Mouse (Mus musculus) lung, embryonic 16.5 days (tissue): ENCODE data around the gene Cenpk. TPM values are rescaled to one million over a fixed set of nuclear protein-coding genes. Genes with fewer than 3 reads are reported as not detected.
"Not testable (repeated sequence)": the region's sequence is repeated elsewhere in the genome, so short reads cannot be mapped to it uniquely, and the experiment has no call there.

ENCODE experiments used
- ATAC-seq: fragments of 200-750 bp; cut with Nextera tagmentation; 2 replicates; pipeline ENCODE4 v1.8.0; 2017; ENCODE audit warnings: low read depth, mild to moderate bottlenecking, moderate library complexity
- H3K27ac ChIP-seq: fragments of 300-500 bp; sonication (generic); 2 replicates; pipeline ENCODE4 v1.5.1; 2014; ENCODE audit warnings: mild to moderate bottlenecking, control low read depth, low read length
- H3K27me3 ChIP-seq: fragments of 300-500 bp; sonication (generic); 2 replicates; pipeline ENCODE4 v1.6.1; 2014; ENCODE audit warnings: low read depth, low read length, mixed read lengths; ENCODE audit not compliant: control insufficient read depth, insufficient read depth
- H3K36me3 ChIP-seq: fragments of 300-500 bp; sonication (generic); 2 replicates; pipeline ENCODE4 v1.6.1; 2014; ENCODE audit warnings: low read length; ENCODE audit not compliant: control insufficient read depth, insufficient read depth
- H3K4me1 ChIP-seq: fragments of 300-500 bp; sonication (generic); replicated peaks from 2 replicates; pipeline ENCODE4 v1.6.1; 2014; ENCODE audit warnings: low read length, mixed read lengths; ENCODE audit not compliant: control insufficient read depth, insufficient read depth
- H3K4me2 ChIP-seq: fragments of 300-500 bp; sonication (generic); 2 replicates; pipeline ENCODE4 v1.6.1; 2014; ENCODE audit warnings: low read depth, low read length, control low read depth
- H3K4me3 ChIP-seq: fragments of 300-500 bp; sonication (generic); 2 replicates; pipeline ENCODE4 v1.5.1; 2014; ENCODE audit warnings: mild to moderate bottlenecking, low read length, control low read depth
- H3K9ac ChIP-seq: fragments of 300-500 bp; sonication (generic); 2 replicates; pipeline ENCODE4 v1.6.1; 2014; ENCODE audit warnings: low read length, control low read depth
- H3K9me3 ChIP-seq: fragments of 300-500 bp; sonication (generic); 2 replicates; pipeline ENCODE4 v1.6.1; 2016; ENCODE audit warnings: low read length; ENCODE audit not compliant: control insufficient read depth
- whole genome bisulfite sequencing: fragments of 180-500 bp; shearing (Covaris S2); extraction: QIAGEN DNeasy Blood & Tissue Kit; methylation state at CpG from one replicate; pipeline ENCODE4 v1.1.7; 2014; 5-methylcytosine and 5-hydroxymethylcytosine counted together
- polyA plus RNA-seq: library from polyadenylated mRNA; unstranded; fragments of >200 nt; fragmentation: Nextera tagmentation; extraction: Ambion mirVana; gene quantifications from 2 replicates; pipeline ENCODE4 v1.2.1, GENCODE M21; 2015

Cenpk gene
- polyA plus RNA-seq: 68.5 and 79.8 TPM in 2 replicates

GRCm38 (mm10) chr13:104228384-104229066, at the start of gene Cenpk, which contains the start of gene Ppwd1:
TSS of gene Cenpk (plus strand) at chr13:104228611.
TSS of gene Ppwd1 (minus strand) at chr13:104228843.
- Histone ChIP-seq H3K27me3 (no peaks in the 10 kb centered on the region), H3K4me3 (peak within 1 kb of the TSS; percentile 93), H3K9me3 (no peaks in the 10 kb centered on the region), H3K4me2 (peak within 1 kb of the TSS; percentile 81), H3K4me1 (peaks cover 12% of the 10 kb centered on the region), H3K9ac (peak within 1 kb of the TSS; percentile 92), H3K27ac (peak within 1 kb of the TSS; percentile 96), H3K36me3 (peaks cover 3% of the 10 kb centered on the region; the same call in 1 of the 2 replicates)
- WGBS: under 1% methylated on average over 55 of the region's 55 CpGs
- ATAC-seq: peak; percentile 100

DNA sequence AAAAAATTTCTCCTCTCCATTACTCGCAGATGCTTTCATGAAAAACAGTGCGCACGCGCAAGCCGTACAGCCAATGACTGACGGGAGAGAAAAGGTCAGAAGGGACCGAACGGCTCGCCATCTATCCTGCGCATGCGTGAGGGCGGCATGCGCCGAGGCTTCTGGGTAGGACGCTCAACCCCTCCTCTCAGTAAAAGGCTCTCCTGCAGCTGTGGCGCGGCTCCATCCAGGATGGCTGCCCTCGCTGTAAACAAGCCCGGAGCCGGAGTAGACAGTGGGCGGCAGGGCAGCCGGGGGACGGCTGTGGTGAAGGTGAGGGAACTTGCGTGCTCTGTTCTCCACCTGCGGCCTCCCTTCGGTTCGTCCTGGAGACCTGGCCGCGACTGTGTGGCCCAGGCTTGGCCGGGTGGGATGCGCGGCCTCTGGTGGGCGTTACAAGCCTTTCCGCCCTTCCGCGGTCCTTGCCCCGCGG, 49.7 kb upstream of the Cenpk start, which contains the start of gene Trim23:
Gene Trim23, plus strand, starts transcription at position 148 of the 472 bp plus-strand sequence.
- no peaks in the 10 kb centered on the region for H3K27me3 ChIP-seq
- peak within 1 kb of the TSS; percentile 81 for H3K4me2 ChIP-seq
- ATAC-seq: peak; percentile 100
- peak within 1 kb of the TSS; percentile 90 for H3K9ac ChIP-seq
- peaks cover 9% of the 10 kb centered on the region; the same call in 1 of the 2 replicates for H3K4me1 ChIP-seq
- no peaks in the 10 kb centered on the region for H3K9me3 ChIP-seq
- H3K4me3 ChIP-seq: peak within 1 kb of the TSS; percentile 72
- peak within 1 kb of the TSS; percentile 82 for H3K27ac ChIP-seq
- WGBS: under 1% methylated on average over 38 of the region's 38 CpGs
- peaks cover 7% of the 10 kb centered on the region for H3K36me3 ChIP-seq

- H3K36me3 ChIP-seq: peaks cover 10% of the 10 kb centered on the region
- H3K9ac ChIP-seq: peak overlapping the region; percentile 90
- WGBS: 11% methylated on average over 13 of the region's 13 CpGs
- H3K9me3 ChIP-seq: no peaks in the 10 kb centered on the region
- peaks cover 9% of the 10 kb centered on the region; the same call in 1 of the 2 replicates for H3K4me1 ChIP-seq
- ATAC-seq: no peak; the same call in 1 of the 2 replicates
- H3K27me3 ChIP-seq: no peaks in the 10 kb centered on the region
- H3K4me2 ChIP-seq: peak overlapping the region; percentile 69
- H3K4me3 ChIP-seq: peak overlapping the region; percentile 72
- peak overlapping the region; percentile 74 for H3K27ac ChIP-seq
Measured at GRCm38 (mm10) chr13:104179176-104179888, 49.1 kb upstream of the Cenpk start.

- Histone ChIP-seq H3K36me3 (peaks cover 14% of the 10 kb centered on the region), H3K9ac (no peak overlapping the region), H3K27me3 (no peaks in the 10 kb centered on the region), H3K9me3 (no peaks in the 10 kb centered on the region), H3K4me1 (no peaks in the 10 kb centered on the region), H3K27ac (no peak overlapping the region), H3K4me3 (no peak overlapping the region), H3K4me2 (no peak overlapping the region)
- 74% methylated on average over 4 of the region's 4 CpGs for WGBS
- ATAC-seq: no peak
Measured at GRCm38 (mm10) chr13:104187357-104187756, 41.1 kb upstream of the Cenpk start.

DNA sequence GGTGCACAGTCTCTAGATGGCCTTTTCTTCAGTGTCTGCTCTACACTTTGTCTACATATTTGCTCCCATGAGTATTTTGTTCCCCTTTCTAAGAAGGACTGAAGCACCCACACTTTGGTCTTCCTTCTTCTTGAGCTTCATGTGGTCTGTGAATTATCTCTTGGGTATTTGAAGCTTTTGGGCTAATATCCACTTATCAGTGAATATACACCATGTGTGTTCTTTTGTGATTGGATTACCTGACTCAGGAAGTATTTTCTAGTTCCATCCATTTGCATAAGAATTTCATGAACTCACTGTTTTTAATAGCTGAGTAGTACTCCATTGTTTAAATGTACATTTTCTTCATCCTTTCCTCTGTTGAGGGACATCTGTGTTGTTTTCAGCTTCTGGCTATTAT, 32.5 kb upstream of the Cenpk start:
- ATAC-seq, H3K4me1 ChIP-seq, H3K9me3 ChIP-seq, H3K27ac ChIP-seq, H3K4me3 ChIP-seq, H3K4me2 ChIP-seq, H3K9ac ChIP-seq, H3K27me3 ChIP-seq: not testable (repeated sequence)
- H3K36me3 ChIP-seq: peaks cover 10% of the 10 kb centered on the region

DNA sequence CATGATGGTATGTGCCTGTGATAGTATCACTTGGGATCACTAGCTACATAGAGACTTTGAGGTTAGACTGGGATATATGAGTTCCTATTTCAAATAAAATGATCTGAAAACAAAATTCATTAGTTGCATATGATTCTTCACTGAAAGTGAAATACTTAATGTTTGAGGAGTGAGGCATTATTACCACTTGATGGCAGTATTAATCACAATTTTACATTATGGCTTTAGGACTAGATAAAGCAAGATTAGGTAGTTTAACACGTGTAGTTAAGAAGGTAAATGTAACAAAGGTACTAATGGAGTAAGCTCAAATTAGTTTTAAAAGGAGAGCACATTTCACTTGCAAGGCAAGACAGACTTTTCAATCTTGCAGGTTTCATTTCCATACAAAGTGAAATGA, 24.1 kb upstream of the Cenpk start:
- Histone ChIP-seq H3K27ac (no peak overlapping the region), H3K9ac (no peak overlapping the region), H3K4me1 (no peaks in the 10 kb centered on the region), H3K9me3 (no peaks in the 10 kb centered on the region), H3K4me3 (no peak overlapping the region), H3K27me3 (no peaks in the 10 kb centered on the region), H3K4me2 (no peak overlapping the region), H3K36me3 (peaks cover 23% of the 10 kb centered on the region)
- 54% methylated on average over 1 of the region's 1 CpGs for WGBS
- no peak for ATAC-seq

DNA sequence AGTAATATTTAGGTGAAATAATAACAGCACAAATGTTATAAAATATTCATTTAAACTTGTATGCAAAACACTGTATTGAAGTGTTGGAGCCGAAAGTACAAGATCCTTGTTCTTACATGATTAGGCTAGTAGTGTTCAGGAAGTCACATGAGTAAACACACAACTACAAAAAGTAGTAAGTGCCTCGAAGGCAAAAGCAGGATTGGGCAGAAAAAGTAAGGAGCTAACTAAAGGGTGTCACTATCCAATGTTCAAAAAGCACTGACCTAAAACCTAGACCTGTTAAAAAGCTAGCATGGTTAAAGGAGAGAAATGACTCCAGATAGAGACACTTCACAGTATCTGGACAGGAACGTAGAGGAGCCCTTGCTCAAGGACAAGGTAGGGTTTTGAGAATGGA, 933 bp upstream of the Cenpk start:
- H3K27ac ChIP-seq: no peak overlapping the region
- peaks cover 12% of the 10 kb centered on the region for H3K4me1 ChIP-seq
- H3K9me3 ChIP-seq: no peaks in the 10 kb centered on the region
- peak overlapping the region; percentile 93 for H3K4me3 ChIP-seq
- ATAC-seq: no peak
- 36% methylated on average over 3 of the region's 3 CpGs for WGBS
- no peaks in the 10 kb centered on the region for H3K27me3 ChIP-seq
- H3K4me2 ChIP-seq: peak overlapping the region; percentile 81
- peak overlapping the region; percentile 62 for H3K9ac ChIP-seq
- peaks cover 3% of the 10 kb centered on the region; the same call in 1 of the 2 replicates for H3K36me3 ChIP-seq

GRCm38 (mm10) chr13:104229181-104229580, 770 bp downstream of the Cenpk start:
- 4% methylated on average over 15 of the region's 15 CpGs for WGBS
- peak; percentile 29 for ATAC-seq
- peaks cover 12% of the 10 kb centered on the region for H3K4me1 ChIP-seq
- peaks cover 3% of the 10 kb centered on the region; the same call in 1 of the 2 replicates for H3K36me3 ChIP-seq
- H3K9me3 ChIP-seq: no peaks in the 10 kb centered on the region
- peak overlapping the region; percentile 76 for H3K4me2 ChIP-seq
- no peaks in the 10 kb centered on the region for H3K27me3 ChIP-seq
- peak overlapping the region; percentile 78 for H3K27ac ChIP-seq
- H3K4me3 ChIP-seq: peak overlapping the region; percentile 93
- H3K9ac ChIP-seq: peak overlapping the region; percentile 92

DNA sequence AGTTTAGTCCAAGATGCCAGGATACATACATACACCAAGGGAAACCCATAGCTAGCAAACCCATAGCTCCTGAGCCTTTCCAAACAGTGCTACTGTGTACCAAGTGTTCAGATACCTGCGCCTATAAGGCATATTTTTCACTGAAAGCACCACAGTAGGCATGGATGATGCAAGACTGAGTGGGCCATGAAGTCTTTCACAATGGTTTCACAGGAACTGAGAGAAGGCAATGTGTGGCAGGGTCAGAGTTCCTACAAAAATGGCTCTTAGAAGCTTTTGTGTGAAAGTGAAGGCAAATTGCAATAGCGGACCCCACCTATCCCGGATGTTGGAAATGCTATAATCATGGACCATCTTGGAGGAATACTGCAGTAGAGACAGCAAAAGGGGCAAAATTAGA, 30.6 kb downstream of the Cenpk start:
- Histone ChIP-seq H3K9me3 (no peaks in the 10 kb centered on the region), H3K9ac (no peak overlapping the region), H3K36me3 (no peaks in the 10 kb centered on the region), H3K4me1 (no peaks in the 10 kb centered on the region), H3K4me2 (no peak overlapping the region), H3K4me3 (no peak overlapping the region), H3K27me3 (no peaks in the 10 kb centered on the region), H3K27ac (no peak overlapping the region)
- no peak for ATAC-seq
- 95% methylated on average over 3 of the region's 3 CpGs for WGBS
